Mouse (Mus musculus): ENCODE results near the gene Platr17. TPM values are rescaled to one million over a fixed set of nuclear protein-coding genes. Genes with fewer than 3 reads are reported as not detected.
"Not testable (repeated sequence)": the region's sequence is repeated elsewhere in the genome, so short reads cannot be mapped to it uniquely, and the experiment has no call there.

Gene Platr17
- polyA plus RNA-seq, 1 experiment from 2014 or later, result 1.1 TPM

DNA sequence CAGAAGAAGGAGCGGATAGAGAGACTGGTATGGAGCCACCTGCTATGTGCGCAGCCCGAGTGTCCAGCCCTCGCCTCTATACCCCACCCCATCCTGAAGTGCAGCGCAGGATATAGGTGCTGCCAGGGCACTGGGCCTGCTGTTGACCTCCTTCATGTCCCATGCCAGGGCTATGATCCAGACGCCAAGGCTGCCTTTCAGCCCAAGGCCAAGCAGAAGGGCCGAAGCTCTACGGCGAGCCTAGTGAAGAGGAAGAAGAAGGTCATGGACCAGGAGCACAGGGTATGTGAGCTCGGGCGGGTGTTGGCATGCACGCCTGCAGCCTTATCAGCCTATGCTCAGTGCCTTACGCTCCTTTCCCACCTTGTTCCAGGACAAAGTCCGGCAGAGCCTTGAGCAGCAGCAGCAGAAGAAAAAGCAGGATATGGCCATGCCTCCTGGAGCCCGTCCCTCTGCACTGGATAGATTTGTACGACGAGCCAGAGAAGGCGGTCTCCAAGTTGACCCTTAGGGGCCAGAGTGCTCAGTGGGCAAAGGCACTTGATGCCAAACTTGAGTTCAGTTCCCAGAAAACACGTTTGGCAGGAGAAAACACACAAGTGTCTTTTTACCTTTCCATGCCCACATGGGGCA, 44.1 kb downstream of the Platr17 start:
- H3K27ac ChIP-seq, result 0 out of 2 replicates have a peak overlapping the region, but pooled peaks have one; percentile 41
- H3K9ac ChIP-seq (replicated peaks), result no peak overlapping the region
- H3K4me2 ChIP-seq, result no peak overlapping the region
- no peaks in the 10 kb centered on the region for H3K9me3 ChIP-seq
- H3K4me3 ChIP-seq (replicated peaks), result no peak overlapping the region
- H3K4me1 ChIP-seq (replicated peaks), result peaks cover 45% of the 10 kb centered on the region
- no peak for ATAC-seq (ENCODE audit: insufficient number of reproducible peaks, insufficient read depth, low FRiP score, low TSS enrichment, low read depth)
- H3K36me3 ChIP-seq, result peaks cover 89% of the 10 kb centered on the region
- WGBS, result 89% methylated on average over 19 of the region's 19 CpGs
- no peaks in the 10 kb centered on the region for H3K27me3 ChIP-seq

DNA sequence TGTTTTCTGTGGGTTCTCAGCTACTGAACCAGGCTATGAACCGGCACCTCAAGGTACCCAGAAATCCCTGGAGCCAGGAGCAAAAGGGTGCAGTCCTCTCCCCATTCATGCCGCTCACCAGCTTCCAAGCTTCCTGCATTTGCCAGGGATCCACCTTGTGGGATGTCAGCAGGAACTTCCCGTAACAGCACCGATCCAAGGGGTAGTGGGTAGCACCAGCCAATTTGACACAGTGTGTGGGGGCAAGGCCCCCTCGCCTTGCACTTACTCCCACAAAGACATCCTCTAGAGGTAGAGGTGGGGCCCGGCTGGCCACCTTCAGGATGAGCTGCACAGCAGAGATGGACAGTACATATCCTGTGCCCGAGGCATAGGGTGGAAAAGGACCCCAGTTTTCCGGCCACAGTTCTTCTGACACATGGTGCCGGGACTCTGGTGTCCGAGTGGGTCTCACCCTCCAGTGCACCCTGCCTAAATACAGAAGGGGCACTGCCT, 45.2 kb downstream of the Platr17 start:
- H3K4me1 ChIP-seq (replicated peaks), result peaks cover 53% of the 10 kb centered on the region
- 79% methylated on average over 10 of the region's 10 CpGs for WGBS
- peaks cover 84% of the 10 kb centered on the region for H3K36me3 ChIP-seq

GRCm38 (mm10) chr17:33951021-33951946, 46.3 kb downstream of the Platr17 start, which contains the start of gene B3galt4:
B3galt4 (minus strand) TSS chr17:33951488.
- Histone ChIP-seq H3K27me3 (no peaks in the 10 kb centered on the region), H3K4me1 (replicated peaks) (peaks cover 53% of the 10 kb centered on the region), H3K36me3 (peaks cover 73% of the 10 kb centered on the region), H3K4me2 (peak within 1 kb of the TSS; percentile 99), H3K27ac (peak within 1 kb of the TSS; percentile 94), H3K9ac (replicated peaks) (peak within 1 kb of the TSS; percentile 70), H3K4me3 (replicated peaks) (peak within 1 kb of the TSS; percentile 49), H3K9me3 (no peaks in the 10 kb centered on the region)
- under 1% methylated on average over 45 of the region's 45 CpGs for WGBS
- peak; percentile 76 for ATAC-seq (ENCODE audit: insufficient number of reproducible peaks, insufficient read depth, low FRiP score, low TSS enrichment, low read depth)

More for the DNA sequence above, 45.2 kb downstream of the Platr17 start:
- H3K9ac ChIP-seq (replicated peaks), result peak overlapping the region; percentile 70; the same call in 1 of the 2 replicates
- peak overlapping the region; percentile 94 for H3K27ac ChIP-seq
- H3K27me3 ChIP-seq, result no peaks in the 10 kb centered on the region
- H3K9me3 ChIP-seq, result no peaks in the 10 kb centered on the region
- ATAC-seq (ENCODE audit: insufficient number of reproducible peaks, insufficient read depth, low FRiP score, low TSS enrichment, low read depth), result no peak
- H3K4me2 ChIP-seq, result peak overlapping the region; percentile 99
- peak overlapping the region; percentile 49 for H3K4me3 ChIP-seq (replicated peaks)

- 75% methylated on average over 13 of the region's 13 CpGs for WGBS
- peaks cover 59% of the 10 kb centered on the region for H3K4me1 ChIP-seq (replicated peaks)
- H3K27ac ChIP-seq, result peak overlapping the region; percentile 94
- H3K27me3 ChIP-seq; ATAC-seq (ENCODE audit: insufficient number of reproducible peaks, insufficient read depth, low FRiP score, low TSS enrichment, low read depth); H3K9me3 ChIP-seq: not testable (repeated sequence)
- peaks cover 67% of the 10 kb centered on the region for H3K36me3 ChIP-seq
- peak overlapping the region; percentile 70; the same call in 1 of the 2 replicates for H3K9ac ChIP-seq (replicated peaks)
- H3K4me2 ChIP-seq, result peak overlapping the region; percentile 99
- peak overlapping the region; percentile 49 for H3K4me3 ChIP-seq (replicated peaks)
These were observed 47.1 kb downstream of the Platr17 start for GRCm38 (mm10) chr17:33952015-33952414.

GRCm38 (mm10) chr17:33952879-33953278, 47.9 kb downstream of the Platr17 start:
- Histone ChIP-seq H3K4me2 (peak overlapping the region; percentile 99), H3K4me3 (replicated peaks) (peak overlapping the region; percentile 1; the same call in 1 of the 2 replicates), H3K27me3 (no peaks in the 10 kb centered on the region), H3K4me1 (replicated peaks) (peaks cover 67% of the 10 kb centered on the region), H3K36me3 (peaks cover 59% of the 10 kb centered on the region), H3K27ac (0 out of 2 replicates have a peak overlapping the region, but pooled peaks have one; percentile 14), H3K9ac (replicated peaks) (no peak overlapping the region; the same call in none of the 2 replicates), H3K9me3 (no peaks in the 10 kb centered on the region)
- WGBS, result 88% methylated on average over 4 of the region's 4 CpGs
- ATAC-seq (ENCODE audit: insufficient number of reproducible peaks, insufficient read depth, low FRiP score, low TSS enrichment, low read depth), result no peak

GRCm38 (mm10) chr17:33953310-33953709, 48.4 kb downstream of the Platr17 start:
- Histone ChIP-seq H3K27me3 (no peaks in the 10 kb centered on the region), H3K9ac (replicated peaks) (peak overlapping the region; percentile 45), H3K36me3 (peaks cover 55% of the 10 kb centered on the region), H3K9me3 (no peaks in the 10 kb centered on the region), H3K27ac (no peak overlapping the region; the same call in 1 of the 2 replicates), H3K4me3 (replicated peaks) (peak overlapping the region; percentile 95), H3K4me2 (peak overlapping the region; percentile 99), H3K4me1 (replicated peaks) (peaks cover 68% of the 10 kb centered on the region)
- ATAC-seq (ENCODE audit: insufficient number of reproducible peaks, insufficient read depth, low FRiP score, low TSS enrichment, low read depth), result no peak
- WGBS, result 81% methylated on average over 3 of the region's 3 CpGs

- Histone ChIP-seq H3K27ac (peak overlapping the region; percentile 95), H3K9me3 (no peaks in the 10 kb centered on the region), H3K9ac (replicated peaks) (peak overlapping the region; percentile 98), H3K4me1 (replicated peaks) (peaks cover 68% of the 10 kb centered on the region), H3K27me3 (no peaks in the 10 kb centered on the region), H3K4me3 (replicated peaks) (peak overlapping the region; percentile 95), H3K36me3 (peaks cover 55% of the 10 kb centered on the region), H3K4me2 (peak overlapping the region; percentile 99)
- ATAC-seq (ENCODE audit: insufficient number of reproducible peaks, insufficient read depth, low FRiP score, low TSS enrichment, low read depth), result no peak
- 37% methylated on average over 5 of the region's 5 CpGs for WGBS
These were observed 49.1 kb downstream of the Platr17 start for GRCm38 (mm10) chr17:33953961-33954565.

DNA sequence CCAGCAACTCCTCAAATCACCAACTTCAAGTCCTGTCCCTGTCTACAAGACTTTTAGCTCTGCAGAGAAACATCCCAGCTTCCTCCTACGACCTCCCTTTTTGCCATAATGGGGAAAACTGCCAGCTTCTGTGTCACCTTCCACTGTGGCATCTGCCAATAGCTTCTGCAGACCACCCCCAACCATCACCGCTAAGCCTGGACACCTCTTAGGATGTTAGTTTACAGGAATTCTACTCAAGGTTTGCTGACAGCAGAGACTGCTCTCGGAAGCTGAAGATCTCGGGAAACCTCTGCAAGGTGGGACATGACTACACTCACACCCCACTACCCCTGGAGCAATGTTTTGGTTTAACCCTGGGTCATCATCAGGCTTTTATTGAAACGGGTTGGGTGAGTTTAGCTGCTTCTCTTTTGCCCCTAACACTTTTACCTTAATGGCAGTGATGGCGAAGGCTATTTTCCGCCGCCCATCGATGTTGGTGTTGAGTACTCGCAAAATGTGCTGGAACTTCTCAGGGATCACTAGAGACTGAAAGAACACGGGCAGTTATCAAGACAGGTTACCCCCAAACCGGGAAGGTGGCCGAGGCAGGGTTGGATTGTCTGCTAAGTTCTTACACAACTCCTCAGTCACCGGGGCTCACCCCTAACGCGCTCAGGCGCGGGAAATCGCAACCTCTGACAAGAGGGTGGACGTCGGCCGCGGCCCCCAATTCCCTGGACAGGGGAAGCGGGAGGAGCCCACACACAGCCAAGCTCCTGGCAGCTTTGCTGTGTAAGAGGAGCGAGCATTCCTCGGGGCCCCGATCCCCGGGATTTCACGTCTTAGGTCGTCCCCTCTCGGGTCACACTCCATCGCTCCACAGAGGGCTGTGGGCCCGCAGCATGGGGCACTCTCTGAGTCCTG, 50.0 kb downstream of the Platr17 start:
- peaks cover 55% of the 10 kb centered on the region for H3K36me3 ChIP-seq
- peak overlapping the region; percentile 95 for H3K4me3 ChIP-seq (replicated peaks)
- H3K4me2 ChIP-seq, result peak overlapping the region; percentile 99
- 2% methylated on average over 33 of the region's 33 CpGs for WGBS
- H3K4me1 ChIP-seq (replicated peaks), result peaks cover 65% of the 10 kb centered on the region
- no peaks in the 10 kb centered on the region for H3K27me3 ChIP-seq
- H3K9ac ChIP-seq (replicated peaks), result peak overlapping the region; percentile 98
- H3K27ac ChIP-seq, result peak overlapping the region; percentile 95
- no peaks in the 10 kb centered on the region for H3K9me3 ChIP-seq
- ATAC-seq (ENCODE audit: insufficient number of reproducible peaks, insufficient read depth, low FRiP score, low TSS enrichment, low read depth), result 0 out of 2 replicates have a peak, but pooled peaks have one; percentile 2

DNA sequence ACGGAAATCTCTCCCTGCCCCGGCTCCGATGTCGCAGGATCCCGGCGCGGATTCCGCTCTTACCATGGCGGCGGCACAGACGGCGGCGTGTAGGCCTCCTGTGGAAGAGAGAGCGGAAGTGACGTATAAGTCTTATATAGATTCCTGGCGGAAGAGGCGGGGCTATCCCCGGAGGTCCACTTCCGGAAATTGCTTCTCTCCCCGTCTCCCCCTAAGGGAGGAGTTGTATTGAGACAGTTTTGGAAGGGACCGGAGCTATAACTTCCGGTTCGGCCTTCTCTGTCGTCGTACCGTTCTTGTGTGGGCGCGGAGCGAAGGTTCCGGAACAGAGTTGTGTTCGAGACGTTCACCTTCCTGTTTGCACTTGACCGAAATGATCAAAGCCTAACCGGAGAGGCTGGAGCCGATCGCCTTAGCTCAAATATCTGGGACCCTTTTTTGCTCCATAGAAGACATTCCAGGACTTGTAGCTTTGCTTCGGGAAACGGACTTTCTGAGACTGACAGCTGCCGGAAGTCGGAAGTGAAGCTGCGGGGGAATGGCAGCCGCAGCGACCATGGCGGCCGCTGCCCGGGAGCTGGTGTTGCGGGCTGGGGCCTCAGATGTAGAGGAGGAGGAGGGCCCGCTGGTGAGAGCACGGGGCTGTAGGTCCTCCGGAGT, 50.8 kb downstream of the Platr17 start, which contains the start of the genes Vps52 and Rps18:
Gene Vps52, plus strand, starts transcription at position 258 of the 660 bp plus-strand sequence.
Gene Rps18, minus strand, starts transcription at position 447 of the 660 bp plus-strand sequence.
- peak; percentile 73 for ATAC-seq (ENCODE audit: insufficient number of reproducible peaks, insufficient read depth, low FRiP score, low TSS enrichment, low read depth)
- H3K27me3 ChIP-seq, result no peaks in the 10 kb centered on the region
- H3K4me2 ChIP-seq, result peak within 1 kb of the TSS; percentile 99
- under 1% methylated on average over 50 of the region's 50 CpGs for WGBS
- peaks cover 56% of the 10 kb centered on the region for H3K36me3 ChIP-seq
- H3K9me3 ChIP-seq, result no peaks in the 10 kb centered on the region
- peak within 1 kb of the TSS; percentile 98 for H3K9ac ChIP-seq (replicated peaks)
- peak within 1 kb of the TSS; percentile 95 for H3K27ac ChIP-seq
- peak within 1 kb of the TSS; percentile 95 for H3K4me3 ChIP-seq (replicated peaks)
- peaks cover 57% of the 10 kb centered on the region for H3K4me1 ChIP-seq (replicated peaks)

Data from limb, embryonic 12.5 days (tissue).